Mouse (Mus musculus): ENCODE measurements around the gene Klhdc3.

DNA sequence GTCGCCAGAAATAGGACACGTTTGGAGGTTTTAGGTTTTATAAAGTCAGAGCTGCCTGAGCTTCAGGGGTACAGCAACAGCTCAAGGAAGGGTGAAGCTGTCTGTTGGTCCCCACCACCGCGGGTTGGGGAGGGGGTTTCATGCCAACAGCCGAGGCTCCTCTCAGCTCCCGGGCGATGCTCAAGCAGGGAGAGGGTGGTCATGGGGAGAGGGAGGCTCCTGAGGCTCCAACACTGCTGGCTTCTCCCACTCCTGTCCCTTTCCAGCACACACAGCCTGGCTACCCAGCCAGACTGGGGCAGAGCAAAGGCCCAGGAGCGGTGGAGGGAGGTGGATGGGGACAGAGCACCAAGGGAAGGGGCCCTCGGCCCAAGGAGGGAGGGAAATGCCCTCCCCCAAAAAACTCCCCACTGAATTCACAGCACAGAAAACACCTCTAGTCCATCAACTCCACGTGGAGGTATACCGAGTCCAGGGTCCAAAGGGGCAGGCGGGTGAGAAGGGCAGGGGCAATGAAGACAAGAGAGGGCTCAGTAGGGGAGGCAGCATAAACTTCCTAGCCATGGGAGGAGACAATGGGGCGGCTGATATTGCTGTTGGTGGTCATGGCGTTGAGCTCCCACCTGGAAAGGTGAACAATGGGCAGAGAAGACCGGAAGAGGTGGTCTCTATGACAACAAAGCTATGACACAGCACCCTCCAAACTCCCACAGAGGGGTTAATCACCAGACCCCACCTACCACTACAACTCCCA, 6.0 kb downstream of the Klhdc3 start:
- TF ChIP-seq CTCF (IDR thresholded peaks at IDR 0.05; ENCODE audit: insufficient read depth, low read length) (no peak), POLR2A (IDR thresholded peaks at IDR 0.05; ENCODE audit: borderline replicate concordance, extremely low read depth, low read depth, low read length) (no peak)
